Mouse (Mus musculus) intestine, postnatal 0 days (tissue): ENCODE results near the gene Krt77. TPM values are rescaled to one million over a fixed set of nuclear protein-coding genes. Genes with fewer than 3 reads are reported as not detected.

Experiments used
- ATAC-seq: fragments of 200-750 bp; cut with Nextera tagmentation; 2 replicates; pipeline ENCODE4 v1.8.0; 2017; ENCODE audit warnings: mild to moderate bottlenecking, moderate TSS enrichment, moderate library complexity
- H3K27ac ChIP-seq: fragments of 300-500 bp; sonication (generic); 2 replicates; pipeline ENCODE4 v1.5.1; 2014; ENCODE audit warnings: mild to moderate bottlenecking, low read depth, low read length, moderate library complexity
- H3K27me3 ChIP-seq: fragments of 300-500 bp; sonication (generic); replicated peaks from 2 replicates; pipeline ENCODE4 v1.6.1; 2014; ENCODE audit warnings: low read length, mixed read lengths; ENCODE audit not compliant: control insufficient read depth, insufficient read depth
- H3K36me3 ChIP-seq: fragments of 300-500 bp; sonication (generic); 2 replicates; pipeline ENCODE4 v1.6.1; 2014; ENCODE audit warnings: mild to moderate bottlenecking, moderate library complexity; ENCODE audit not compliant: control insufficient read depth, insufficient read depth
- H3K4me1 ChIP-seq: fragments of 300-500 bp; sonication (generic); replicated peaks from 2 replicates; pipeline ENCODE4 v1.6.1; 2014; ENCODE audit warnings: antibody characterized with exemption, low read length, mixed read lengths; ENCODE audit not compliant: control insufficient read depth, insufficient read depth
- H3K4me2 ChIP-seq: fragments of 300-500 bp; sonication (generic); replicated peaks from 2 replicates; pipeline ENCODE4 v1.6.1; 2014; ENCODE audit warnings: low read depth, mild to moderate bottlenecking, moderate library complexity
- H3K4me3 ChIP-seq: fragments of 300-500 bp; sonication (generic); 2 replicates; pipeline ENCODE4 v1.5.1; 2014; ENCODE audit warnings: low read depth, low read length
- H3K9ac ChIP-seq: fragments of 300-500 bp; sonication (generic); 2 replicates; pipeline ENCODE4 v1.6.1; 2014; ENCODE audit warnings: mild to moderate bottlenecking, low read depth, low read length
- H3K9me3 ChIP-seq: fragments of 300-500 bp; sonication (generic); 2 replicates; pipeline ENCODE4 v1.6.1; 2016; ENCODE audit warnings: mixed run types; ENCODE audit not compliant: control insufficient read depth
- CTCF ChIP-seq: sonication (generic); IDR thresholded peaks from 2 replicates; pipeline ENCODE4 v1.5.1; 2016; ENCODE audit warnings: low read depth, mild to moderate bottlenecking, control low read depth, antibody characterized with exemption, moderate library complexity
- WGBS: fragments of 180-500 bp; shearing (Covaris S2); extraction: QIAGEN DNeasy Blood & Tissue Kit; methylation state at CpG from one replicate; pipeline ENCODE4 v1.1.7; 2014; 5-methylcytosine and 5-hydroxymethylcytosine counted together
- polyA plus RNA-seq: library from polyadenylated mRNA; unstranded; fragments of >200 nt; fragmentation: Nextera tagmentation; extraction: Ambion mirVana; gene quantifications from 2 replicates; pipeline ENCODE4 v1.2.1, GENCODE M21; 2015

The Krt77 gene
- polyA plus RNA-seq, 1 experiment from 2014 or later, result not detected

DNA sequence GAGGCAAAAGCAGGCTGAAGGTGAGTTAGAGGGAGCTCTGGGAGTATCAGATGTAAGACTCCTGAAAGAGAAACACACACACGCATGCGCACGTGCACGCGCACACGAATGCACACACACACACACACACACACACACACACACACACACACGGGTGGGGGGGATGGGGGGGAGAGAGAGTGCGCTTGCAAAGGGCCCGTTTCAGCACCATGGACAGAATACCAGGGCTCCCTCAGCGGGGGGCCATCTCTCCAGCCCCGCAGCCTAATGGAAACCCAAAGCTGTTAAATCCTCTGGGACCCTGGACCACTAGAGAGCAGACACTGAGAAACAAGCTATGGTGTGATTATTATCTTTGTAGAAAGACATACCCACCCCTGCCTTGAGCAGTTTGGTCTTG lies 10.3 kb upstream of the Krt77 start:
- no peak overlapping the region for H3K4me3 ChIP-seq
- H3K36me3 ChIP-seq, result no peaks in the 10 kb centered on the region
- H3K27me3 ChIP-seq, result no peaks in the 10 kb centered on the region; the same call in 1 of the 2 replicates
- no peaks in the 10 kb centered on the region for H3K4me1 ChIP-seq
- no peak for TF ChIP-seq CTCF
- no peaks in the 10 kb centered on the region for H3K9me3 ChIP-seq
- ATAC-seq, result no peak
- WGBS, result 25% methylated on average over 10 of the region's 11 CpGs
- no peak overlapping the region for H3K27ac ChIP-seq
- H3K4me2 ChIP-seq, result no peak overlapping the region
- H3K9ac ChIP-seq, result no peak overlapping the region

DNA sequence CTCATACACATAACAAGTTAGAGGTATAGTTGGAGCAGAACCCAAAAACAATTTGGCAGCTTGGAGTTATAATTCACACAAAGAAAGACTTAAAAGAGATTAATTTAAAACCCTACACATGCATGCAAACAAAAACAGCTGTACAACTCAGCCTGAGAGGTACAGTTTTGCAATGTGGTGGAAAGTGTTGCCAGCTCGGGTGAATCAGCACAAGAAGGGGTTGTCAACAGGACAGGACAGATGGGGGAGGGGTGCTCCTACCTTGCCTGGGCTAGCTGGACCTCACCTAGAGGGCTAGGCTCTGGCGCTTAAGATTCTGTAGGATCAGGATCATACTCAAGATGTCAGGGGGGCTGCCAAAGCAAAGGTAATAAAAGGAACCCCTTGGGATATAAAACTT lies 8.5 kb upstream of the Krt77 start:
- no peaks in the 10 kb centered on the region for H3K36me3 ChIP-seq
- no peaks in the 10 kb centered on the region; the same call in 1 of the 2 replicates for H3K27me3 ChIP-seq
- H3K9ac ChIP-seq, result no peak overlapping the region
- H3K4me3 ChIP-seq, result no peak overlapping the region
- H3K27ac ChIP-seq, result no peak overlapping the region
- no peak for ATAC-seq
- H3K4me1 ChIP-seq, result no peaks in the 10 kb centered on the region
- no peaks in the 10 kb centered on the region for H3K9me3 ChIP-seq
- H3K4me2 ChIP-seq, result no peak overlapping the region
- TF ChIP-seq CTCF, result no peak
- 57% methylated on average over 2 of the region's 2 CpGs for WGBS

DNA sequence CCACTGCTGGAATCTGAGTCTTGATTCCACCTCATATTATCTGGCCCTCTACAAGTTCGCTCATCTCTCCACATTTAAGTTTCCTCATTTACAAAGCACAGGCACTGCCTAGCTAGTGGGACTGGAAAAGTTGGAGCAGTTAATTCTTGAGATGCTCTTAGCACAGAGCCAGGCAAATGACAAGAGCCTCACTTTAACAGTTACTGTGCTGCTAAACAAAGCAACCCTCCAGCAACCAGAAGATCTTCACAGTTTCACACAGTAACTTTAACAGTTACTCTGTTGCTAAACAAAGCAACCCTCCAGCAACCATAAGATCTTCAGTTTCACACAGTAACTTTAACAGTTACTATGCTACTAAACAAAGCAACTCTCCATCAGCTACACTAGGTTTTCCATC lies 4.9 kb upstream of the Krt77 start:
- Histone ChIP-seq H3K4me1 (no peaks in the 10 kb centered on the region), H3K36me3 (no peaks in the 10 kb centered on the region), H3K27ac (no peak overlapping the region), H3K9ac (no peak overlapping the region), H3K9me3 (no peaks in the 10 kb centered on the region), H3K4me3 (no peak overlapping the region), H3K4me2 (no peak overlapping the region), H3K27me3 (peaks cover 7% of the 10 kb centered on the region)
- no peak for TF ChIP-seq CTCF
- 81% methylated on average over 1 of the region's 1 CpGs for WGBS
- no peak for ATAC-seq

DNA sequence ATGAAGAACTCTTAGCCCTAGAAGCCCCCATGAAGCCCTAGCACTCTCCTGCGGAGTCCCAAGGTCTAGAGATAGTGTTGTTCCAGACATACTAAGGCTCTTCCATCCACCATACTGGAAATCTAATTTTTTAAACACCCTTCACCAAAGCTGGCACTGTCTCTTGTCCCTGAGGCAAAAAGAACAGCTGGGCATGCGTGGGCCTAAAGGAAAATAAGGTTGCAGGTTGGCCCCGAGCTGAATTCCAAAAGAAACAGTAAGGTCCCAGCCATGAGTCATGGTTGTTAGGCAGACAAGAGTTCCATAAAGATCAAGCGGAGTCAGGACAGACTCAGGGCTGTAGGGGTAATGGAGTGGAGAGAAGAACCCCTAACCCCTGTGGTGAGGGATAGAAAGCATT lies 3.7 kb upstream of the Krt77 start:
- WGBS, result 71% methylated on average over 4 of the region's 4 CpGs
- Histone ChIP-seq H3K9ac (no peak overlapping the region), H3K4me2 (no peak overlapping the region), H3K4me1 (no peaks in the 10 kb centered on the region), H3K4me3 (no peak overlapping the region), H3K9me3 (no peaks in the 10 kb centered on the region), H3K36me3 (no peaks in the 10 kb centered on the region), H3K27ac (no peak overlapping the region), H3K27me3 (peaks cover 14% of the 10 kb centered on the region)
- no peak for TF ChIP-seq CTCF
- no peak for ATAC-seq

DNA sequence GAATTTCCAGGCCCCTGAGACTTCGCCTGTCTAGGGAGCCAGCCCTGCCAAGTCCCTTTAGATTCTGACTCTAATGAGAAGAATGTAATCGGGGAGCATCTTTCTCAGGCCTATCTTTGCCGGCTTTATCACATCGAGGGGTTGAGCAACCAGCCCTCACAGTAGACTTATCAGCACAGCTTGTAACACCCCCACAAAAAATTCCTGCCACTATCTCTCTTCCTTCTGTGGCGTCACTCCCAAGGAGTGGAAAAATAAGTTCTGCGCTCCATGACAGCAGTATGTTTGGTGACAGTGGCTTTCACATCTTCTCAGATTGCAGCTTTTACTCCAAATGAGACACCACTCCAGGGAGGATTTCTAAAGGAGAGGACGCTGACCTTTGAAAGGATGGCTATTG lies 2.8 kb downstream of the Krt77 start:
- H3K36me3 ChIP-seq, result no peaks in the 10 kb centered on the region
- H3K9me3 ChIP-seq, result no peaks in the 10 kb centered on the region
- 81% methylated on average over 7 of the region's 7 CpGs for WGBS
- H3K27me3 ChIP-seq, result peaks cover 16% of the 10 kb centered on the region; the same call in 1 of the 2 replicates
- no peak overlapping the region for H3K4me2 ChIP-seq
- TF ChIP-seq CTCF, result no peak
- ATAC-seq, result no peak
- H3K27ac ChIP-seq, result no peak overlapping the region
- no peak overlapping the region for H3K4me3 ChIP-seq
- H3K4me1 ChIP-seq, result no peaks in the 10 kb centered on the region
- no peak overlapping the region for H3K9ac ChIP-seq

DNA sequence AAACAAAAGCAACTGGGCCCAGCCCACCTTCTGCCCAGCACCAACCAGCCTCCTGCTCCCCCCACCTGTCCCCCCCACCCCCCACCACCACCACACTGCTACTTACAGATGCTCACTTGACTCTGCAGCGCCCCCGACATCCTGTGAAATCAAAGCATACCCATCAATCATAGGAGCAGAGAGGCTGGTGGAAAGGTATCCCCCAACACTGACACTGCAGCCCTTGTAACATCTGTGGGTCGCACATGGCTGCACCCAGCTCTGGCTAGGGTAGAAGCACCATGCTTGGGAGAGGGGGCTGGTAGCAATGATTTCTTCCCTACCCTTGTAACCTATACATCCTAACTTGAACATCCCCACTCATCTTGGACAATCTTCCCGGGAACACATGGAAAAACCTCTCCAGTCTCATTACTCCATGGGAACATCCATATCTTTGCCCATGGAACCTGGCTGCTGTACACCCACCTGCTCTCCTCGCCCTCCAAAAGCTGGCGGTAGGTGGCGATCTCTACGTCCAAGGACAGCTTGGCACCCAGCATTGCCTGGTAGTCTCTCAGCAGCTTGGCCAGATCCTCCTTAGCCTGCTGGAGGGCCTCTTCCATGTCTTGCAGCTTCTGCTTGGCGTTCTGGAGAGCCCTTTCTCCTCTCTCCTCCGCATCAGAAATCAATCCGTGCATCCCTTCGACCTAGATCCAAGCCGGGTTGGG lies 8.9 kb downstream of the Krt77 start:
- 53% methylated on average over 13 of the region's 13 CpGs for WGBS
- ATAC-seq, result no peak
- no peak overlapping the region for H3K4me3 ChIP-seq

More for the DNA sequence above, 8.9 kb downstream of the Krt77 start:
- peaks cover 17% of the 10 kb centered on the region for H3K27me3 ChIP-seq
- peak; percentile 43 for TF ChIP-seq CTCF
- H3K27ac ChIP-seq, result no peak overlapping the region
- no peaks in the 10 kb centered on the region for H3K9me3 ChIP-seq
- H3K36me3 ChIP-seq, result no peaks in the 10 kb centered on the region
- no peaks in the 10 kb centered on the region for H3K4me1 ChIP-seq
- no peak overlapping the region for H3K9ac ChIP-seq
- peak overlapping the region; percentile 75 for H3K4me2 ChIP-seq
